Mouse (Mus musculus) testis, postnatal 14 days (tissue): ENCODE data around the gene Aebp1.

Experiments used
- DNase-seq: peaks from one replicate; pipeline ENCODE4 v3.0.0; 2021; ENCODE audit warnings: low spot score

Aebp1 gene

GRCm38 (mm10) chr11:5897230-5897629, 35.5 kb downstream of the Aebp1 start:
- no peak for DNase-seq

GRCm38 (mm10) chr11:5897839-5898238, 36.1 kb downstream of the Aebp1 start:
- DNase-seq: no peak

GRCm38 (mm10) chr11:5898531-5898930, 36.8 kb downstream of the Aebp1 start, which contains the start of gene Myl7:
TSS of gene Myl7 (minus strand) at chr11:5898782.
- no peak for DNase-seq

GRCm38 (mm10) chr11:5899286-5899685, 37.5 kb downstream of the Aebp1 start:
- DNase-seq: no peak

GRCm38 (mm10) chr11:5901320-5901719, 39.6 kb downstream of the Aebp1 start:
- no peak for DNase-seq

- DNase-seq: peak; percentile 45
Measured at GRCm38 (mm10) chr11:5901950-5902349, 40.2 kb downstream of the Aebp1 start.

- DNase-seq: no peak
Measured at GRCm38 (mm10) chr11:5902390-5902789, 40.6 kb downstream of the Aebp1 start.

- DNase-seq: no peak
Measured at GRCm38 (mm10) chr11:5903844-5904243, 42.1 kb downstream of the Aebp1 start.

GRCm38 (mm10) chr11:5904357-5904756, 42.6 kb downstream of the Aebp1 start:
- no peak for DNase-seq

- no peak for DNase-seq
Measured at GRCm38 (mm10) chr11:5904871-5905270, 43.1 kb downstream of the Aebp1 start.

- no peak for DNase-seq
Measured at GRCm38 (mm10) chr11:5905778-5906518, 44.2 kb downstream of the Aebp1 start.

GRCm38 (mm10) chr11:5907096-5907495, 45.3 kb downstream of the Aebp1 start:
- no peak for DNase-seq

- DNase-seq: no peak
Measured at GRCm38 (mm10) chr11:5908642-5909041, 46.9 kb downstream of the Aebp1 start.

- no peak for DNase-seq
Measured at GRCm38 (mm10) chr11:5912635-5913034, 50.9 kb downstream of the Aebp1 start.

- no peak for DNase-seq
Measured at GRCm38 (mm10) chr11:5913256-5913655, 51.5 kb downstream of the Aebp1 start.

GRCm38 (mm10) chr11:5913936-5914335, 52.2 kb downstream of the Aebp1 start:
- no peak for DNase-seq

- no peak for DNase-seq
Measured at GRCm38 (mm10) chr11:5914940-5915339, 53.2 kb downstream of the Aebp1 start.

- DNase-seq: no peak
Measured at GRCm38 (mm10) chr11:5915429-5916177, 53.9 kb downstream of the Aebp1 start.

GRCm38 (mm10) chr11:5916178-5916548, 54.4 kb downstream of the Aebp1 start:
- no peak for DNase-seq

GRCm38 (mm10) chr11:5918111-5918510, 56.4 kb downstream of the Aebp1 start:
- no peak for DNase-seq

- DNase-seq: no peak
Measured at GRCm38 (mm10) chr11:5919606-5920005, 57.9 kb downstream of the Aebp1 start.

- no peak for DNase-seq
Measured at GRCm38 (mm10) chr11:5920323-5920960, 58.7 kb downstream of the Aebp1 start.
